Mouse (Mus musculus) midbrain, postnatal 0 days (tissue): ENCODE measurements around the gene C2cd2. TPM values are rescaled to one million over a fixed set of nuclear protein-coding genes. Genes with fewer than 3 reads are reported as not detected.
"Not testable (repeated sequence)": the region's sequence is repeated elsewhere in the genome, so short reads cannot be mapped to it uniquely, and the experiment has no call there.

Experiments used
- ATAC-seq: fragments of 200-750 bp; cut with Nextera tagmentation; 2 replicates; pipeline ENCODE4 v1.8.0; 2017; ENCODE audit warnings: moderate number of reproducible peaks, mild to moderate bottlenecking, moderate TSS enrichment, moderate library complexity; ENCODE audit not compliant: low FRiP score
- DNase-seq: peaks from one replicate; pipeline ENCODE4 v3.0.0-alpha.2; 2015; ENCODE audit warnings: low spot score
- H3K27ac ChIP-seq: fragments of 300-500 bp; sonication (generic); 2 replicates; pipeline ENCODE4 v1.5.1; 2014; ENCODE audit warnings: low read depth, mild to moderate bottlenecking, low read length, mixed read lengths
- H3K27me3 ChIP-seq: fragments of 300-500 bp; sonication (generic); 2 replicates; pipeline ENCODE4 v1.6.1; 2014; ENCODE audit warnings: low read length, control low read depth, mixed read lengths; ENCODE audit not compliant: insufficient read depth
- H3K36me3 ChIP-seq: fragments of 300-500 bp; sonication (generic); 2 replicates; pipeline ENCODE4 v1.6.1; 2014; ENCODE audit warnings: low read length, control low read depth, mixed read lengths; ENCODE audit not compliant: insufficient read depth
- H3K4me1 ChIP-seq: fragments of 300-500 bp; sonication (generic); 2 replicates; pipeline ENCODE4 v1.6.1; 2014; ENCODE audit warnings: mild to moderate bottlenecking, control low read depth, antibody characterized with exemption, low read length, mixed read lengths; ENCODE audit not compliant: insufficient read depth
- H3K4me2 ChIP-seq: fragments of 300-500 bp; sonication (generic); 2 replicates; pipeline ENCODE4 v1.6.1; 2014; ENCODE audit warnings: low read depth, mild to moderate bottlenecking, low read length, mixed read lengths; ENCODE audit not compliant: poor library complexity, severe bottlenecking
- H3K4me3 ChIP-seq: fragments of 300-500 bp; sonication (generic); 2 replicates; pipeline ENCODE4 v1.5.1; 2014; ENCODE audit warnings: low read depth, mild to moderate bottlenecking, low read length, moderate library complexity
- H3K9ac ChIP-seq: fragments of 300-500 bp; sonication (generic); replicated peaks from 2 replicates; pipeline ENCODE4 v1.6.1; 2014; ENCODE audit warnings: mild to moderate bottlenecking, low read length, moderate library complexity, mixed read lengths; ENCODE audit not compliant: poor library complexity, severe bottlenecking
- H3K9me3 ChIP-seq: fragments of 300-500 bp; sonication (generic); 2 replicates; pipeline ENCODE4 v1.6.1; 2016; ENCODE audit warnings: low read length, control low read depth
- CTCF ChIP-seq: IDR thresholded peaks from 2 replicates; pipeline ENCODE4 v1.5.1; 2016; ENCODE audit warnings: antibody characterized with exemption, mild to moderate bottlenecking
- WGBS: fragments of 180-500 bp; shearing (Covaris S2); extraction: QIAGEN DNeasy Blood & Tissue Kit; methylation state at CpG from one replicate; pipeline ENCODE4 v1.1.7; 2014; 5-methylcytosine and 5-hydroxymethylcytosine counted together
- polyA plus RNA-seq: library from polyadenylated mRNA; unstranded; fragments of >200 nt; fragmentation: Nextera tagmentation; extraction: Ambion mirVana; gene quantifications from 2 replicates; pipeline ENCODE4 v1.2.1, GENCODE M21; 2015
- total RNA-seq: library from RNA; depleted of rRNA; stranded (reverse); fragments of >200 nt; gene quantifications from 2 replicates; pipeline ENCODE4 v1.2.3, GENCODE M21; 2014; rRNA removed

C2cd2 gene
- total RNA-seq (22.4 and 27.0 TPM in 2 replicates), polyA plus RNA-seq (12.1 and 13.2 TPM in 2 replicates)

- TF ChIP-seq CTCF: 0 out of 2 replicates have a peak, but pooled peaks have one; percentile 10
- ATAC-seq (peak; percentile 99), DNase-seq (peak; percentile 98)
- peak within 1 kb of the TSS; percentile 64 for H3K4me3 ChIP-seq
- no peaks in the 10 kb centered on the region for H3K4me1 ChIP-seq
- H3K9me3 ChIP-seq: no peaks in the 10 kb centered on the region
- no peaks in the 10 kb centered on the region for H3K27me3 ChIP-seq
- peak within 1 kb of the TSS; percentile 86 for H3K9ac ChIP-seq
- 0 out of 2 replicates have a peak, but pooled peaks cover 2% of the 10 kb centered on the region for H3K36me3 ChIP-seq
- under 1% methylated on average over 78 of the region's 78 CpGs for whole genome bisulfite sequencing
- peak within 1 kb of the TSS; percentile 96 for H3K27ac ChIP-seq
- H3K4me2 ChIP-seq: peak within 1 kb of the TSS; percentile 67
Observed at GRCm38 (mm10) chr16:97962151-97962948, at the start of gene C2cd2, which contains the start of gene Zbtb21. Gene C2cd2, minus strand, starts transcription at chr16:97962598. Gene Zbtb21, minus strand, starts transcription at chr16:97962622.

- Histone ChIP-seq H3K4me3 (peak overlapping the region; percentile 55), H3K9ac (peak overlapping the region; percentile 50; the same call in 1 of the 2 replicates), H3K4me2 (peak overlapping the region; percentile 70)
- H3K36me3 ChIP-seq, H3K9me3 ChIP-seq, H3K27ac ChIP-seq, H3K4me1 ChIP-seq, H3K27me3 ChIP-seq: not testable (repeated sequence)
- peak; percentile 3 for DNase-seq
- WGBS: 0% methylated on average over 8 of the region's 8 CpGs
- peak; percentile 77 for ATAC-seq
Observed at GRCm38 (mm10) chr16:97997383-97997731, 35.0 kb upstream of the C2cd2 start.

- TF ChIP-seq CTCF: no peak
- no peaks in the 10 kb centered on the region for H3K36me3 ChIP-seq
- WGBS: 3% methylated on average over 22 of the region's 22 CpGs
Observed at GRCm38 (mm10) chr16:97996616-97997382, 34.4 kb upstream of the C2cd2 start, which contains the start of gene B230307C23Rik. Gene B230307C23Rik, plus strand, starts transcription at chr16:97997315.

GRCm38 (mm10) chr16:97995849-97996615, 33.6 kb upstream of the C2cd2 start:
- H3K9ac ChIP-seq: peak overlapping the region; percentile 50; the same call in 1 of the 2 replicates
- DNase-seq: peak; percentile 5

More at GRCm38 (mm10) chr16:97996616-97997382, 34.4 kb upstream of the C2cd2 start, which contains the start of gene B230307C23Rik:
- Histone ChIP-seq H3K27me3 (no peaks in the 10 kb centered on the region), H3K27ac (0 out of 2 replicates have a peak within 1 kb of the TSS, but pooled peaks have one; percentile 32), H3K9me3 (no peaks in the 10 kb centered on the region), H3K4me3 (peak within 1 kb of the TSS; percentile 55), H3K9ac (peak within 1 kb of the TSS; percentile 50), H3K4me2 (peak within 1 kb of the TSS; percentile 70), H3K4me1 (peaks cover 5% of the 10 kb centered on the region; the same call in 1 of the 2 replicates)
- DNase-seq: peak; percentile 86
- peak; percentile 98 for ATAC-seq

GRCm38 (mm10) chr16:97992477-97992876, 30.1 kb upstream of the C2cd2 start:
- 82% methylated on average over 3 of the region's 3 CpGs for WGBS
- H3K27ac ChIP-seq, ATAC-seq, H3K9me3 ChIP-seq, H3K9ac ChIP-seq, H3K4me1 ChIP-seq, H3K27me3 ChIP-seq, H3K4me2 ChIP-seq, H3K4me3 ChIP-seq, H3K36me3 ChIP-seq, DNase-seq: not testable (repeated sequence)

More at GRCm38 (mm10) chr16:97995849-97996615, 33.6 kb upstream of the C2cd2 start:
- no peaks in the 10 kb centered on the region for H3K27me3 ChIP-seq
- no peaks in the 10 kb centered on the region for H3K9me3 ChIP-seq
- no peak for TF ChIP-seq CTCF
- WGBS: 15% methylated on average over 1 of the region's 1 CpGs
- H3K4me3 ChIP-seq: peak overlapping the region; percentile 55
- peaks cover 5% of the 10 kb centered on the region; the same call in 1 of the 2 replicates for H3K4me1 ChIP-seq
- no peak overlapping the region for H3K27ac ChIP-seq
- peak overlapping the region; percentile 70 for H3K4me2 ChIP-seq
- ATAC-seq: no peak
- no peaks in the 10 kb centered on the region for H3K36me3 ChIP-seq
